Mouse (Mus musculus): ENCODE measurements around the gene Dgkq.

DNA sequence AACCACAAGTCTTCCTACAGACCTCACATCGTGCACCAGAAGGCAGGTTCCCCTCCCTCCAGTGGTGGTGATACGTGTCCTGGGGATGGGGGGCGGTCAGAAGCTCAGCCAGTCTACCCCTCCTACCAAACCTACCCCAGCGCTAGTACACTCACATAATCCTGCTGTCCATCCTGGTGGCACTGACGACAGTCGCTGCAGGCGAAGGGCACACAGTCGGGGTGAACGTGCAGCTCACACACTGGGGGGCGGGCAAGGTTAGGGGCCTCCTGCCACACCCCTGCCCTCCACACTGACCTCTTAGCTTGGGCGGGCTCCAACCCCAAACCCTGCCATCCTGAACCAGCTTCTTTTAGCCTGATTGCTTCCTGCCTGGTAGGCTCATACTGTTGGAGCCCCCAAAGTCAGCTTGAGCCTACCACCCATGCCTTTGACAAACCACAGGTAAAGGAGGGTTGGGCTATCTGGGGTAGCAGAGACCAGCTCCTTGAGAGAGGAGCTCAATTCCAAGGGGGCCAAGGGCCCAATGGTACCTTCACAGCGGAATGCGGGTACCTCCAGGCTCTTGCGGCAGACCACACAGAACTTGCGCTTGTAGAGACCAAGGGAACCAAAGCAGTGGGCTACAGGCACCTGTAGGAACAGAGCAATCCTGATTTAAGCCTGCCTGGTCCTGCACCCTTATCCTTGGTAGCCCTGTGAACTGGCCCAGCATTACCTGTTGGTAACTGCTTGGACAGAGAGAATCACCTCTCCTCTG, 13.4 kb downstream of the Dgkq start:
- TF ChIP-seq CTCF (IDR thresholded peaks at IDR 0.05; ENCODE audit: insufficient read depth, low read depth, low read length) (no peak), POLR2A (IDR thresholded peaks at IDR 0.05; ENCODE audit: insufficient read depth, low read depth, low read length) (no peak)
